Mouse (Mus musculus) hindbrain, embryonic 10.5 days (tissue): ENCODE data around the gene Rps3. TPM values are rescaled to one million over a fixed set of nuclear protein-coding genes. Genes with fewer than 3 reads are reported as not detected.

Experiments used
- DNase-seq: peaks from one replicate; pipeline ENCODE4 v3.0.0-alpha.2; 2017; ENCODE audit warnings: low spot score
- H3K27ac ChIP-seq: fragments of 300-500 bp; sonication (generic); 2 replicates; pipeline ENCODE4 v1.5.1; 2016; ENCODE audit warnings: mild to moderate bottlenecking, moderate library complexity
- H3K27me3 ChIP-seq: fragments of 300-500 bp; sonication (generic); 2 replicates; pipeline ENCODE4 v1.6.1; 2016; ENCODE audit warnings: mild to moderate bottlenecking; ENCODE audit not compliant: poor library complexity, insufficient read depth, severe bottlenecking
- H3K36me3 ChIP-seq: fragments of 300-500 bp; sonication (generic); 2 replicates; pipeline ENCODE4 v1.6.1; 2016; ENCODE audit warnings: mild to moderate bottlenecking, moderate library complexity
- H3K4me1 ChIP-seq: fragments of 300-500 bp; sonication (generic); replicated peaks from 2 replicates; pipeline ENCODE4 v1.6.1; 2016; ENCODE audit warnings: mild to moderate bottlenecking
- H3K4me3 ChIP-seq: fragments of 300-500 bp; sonication (generic); 2 replicates; pipeline ENCODE4 v1.5.1; 2016; ENCODE audit warnings: mild to moderate bottlenecking, moderate library complexity
- H3K9me3 ChIP-seq: fragments of 300-500 bp; sonication (generic); 2 replicates; pipeline ENCODE4 v1.6.1; 2016; ENCODE audit warnings: mild to moderate bottlenecking, moderate library complexity
- WGBS: fragments of 180-500 bp; shearing (Covaris S2); methylation state at CpG from one replicate; pipeline ENCODE4 v1.1.7; 2016; 5-methylcytosine and 5-hydroxymethylcytosine counted together
- polyA plus RNA-seq: library from polyadenylated mRNA; unstranded; fragments of >200 nt; fragmentation: Nextera tagmentation; extraction: Ambion mirVana; gene quantifications from 2 replicates; pipeline ENCODE4 v1.2.1, GENCODE M21; 2016

Gene Rps3
- polyA plus RNA-seq, 1 experiment from 2014 or later: 680 TPM

DNA sequence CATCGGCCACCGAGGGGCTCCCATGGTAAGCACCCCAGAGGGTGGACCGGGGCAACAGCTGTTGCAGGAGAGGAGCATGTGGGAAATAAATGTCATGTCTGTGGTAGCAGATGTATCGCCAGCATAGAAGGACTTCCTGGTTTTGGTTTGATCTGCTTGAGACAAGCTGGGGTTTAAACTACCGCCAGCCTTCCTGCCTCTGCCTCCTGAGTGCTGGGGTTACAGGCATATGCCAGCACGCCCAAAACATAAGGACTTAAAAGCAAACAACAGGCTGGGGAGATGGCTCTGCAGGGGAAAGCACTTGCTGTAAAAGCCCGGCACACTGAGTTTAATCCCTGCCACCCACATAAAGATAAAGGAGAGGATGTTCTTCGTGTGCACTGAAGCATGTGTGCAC lies 34.5 kb downstream of the Rps3 start:
- peaks cover 16% of the 10 kb centered on the region for H3K36me3 ChIP-seq
- no peak overlapping the region for H3K4me3 ChIP-seq
- peaks cover 75% of the 10 kb centered on the region for H3K4me1 ChIP-seq
- WGBS: 68% methylated on average over 8 of the region's 8 CpGs
- peak overlapping the region; percentile 79 for H3K27ac ChIP-seq
- DNase-seq: no peak
- peaks cover 2% of the 10 kb centered on the region; the same call in 1 of the 2 replicates for H3K27me3 ChIP-seq
- no peaks in the 10 kb centered on the region for H3K9me3 ChIP-seq

DNA sequence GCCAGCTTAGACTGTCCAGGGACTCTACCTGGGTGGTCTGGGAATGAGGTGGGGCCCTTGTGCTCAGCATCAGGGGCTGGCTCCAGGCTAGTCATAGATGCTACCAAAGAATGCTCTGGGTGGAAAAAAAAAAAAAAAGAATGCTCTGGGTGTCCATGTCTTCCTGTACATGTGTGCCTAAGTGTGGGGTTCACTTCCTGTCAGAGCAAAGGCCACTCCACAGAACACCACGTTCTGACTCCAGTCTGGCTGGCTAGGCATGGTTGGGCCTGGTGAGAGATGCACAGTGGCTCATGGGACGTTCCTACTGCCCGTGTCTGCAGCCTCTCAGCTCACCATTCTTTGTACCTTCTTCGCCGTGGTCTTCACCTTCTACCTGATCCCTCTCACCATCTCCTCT lies 34.9 kb downstream of the Rps3 start:
- 76% methylated on average over 5 of the region's 5 CpGs for WGBS
- peaks cover 2% of the 10 kb centered on the region; the same call in 1 of the 2 replicates for H3K27me3 ChIP-seq
- peak overlapping the region; percentile 79 for H3K27ac ChIP-seq
- peaks cover 14% of the 10 kb centered on the region for H3K36me3 ChIP-seq
- no peak overlapping the region for H3K4me3 ChIP-seq
- DNase-seq: no peak
- H3K9me3 ChIP-seq: no peaks in the 10 kb centered on the region
- peaks cover 77% of the 10 kb centered on the region for H3K4me1 ChIP-seq

GRCm38 (mm10) chr7:99447323-99447722 lies 36.2 kb downstream of the Rps3 start:
- H3K9me3 ChIP-seq: no peaks in the 10 kb centered on the region
- 43% methylated on average over 5 of the region's 5 CpGs for WGBS
- peaks cover 80% of the 10 kb centered on the region for H3K4me1 ChIP-seq
- peaks cover 13% of the 10 kb centered on the region for H3K36me3 ChIP-seq
- no peak overlapping the region for H3K4me3 ChIP-seq
- H3K27ac ChIP-seq: peak overlapping the region; percentile 69
- DNase-seq: no peak
- peaks cover 2% of the 10 kb centered on the region; the same call in 1 of the 2 replicates for H3K27me3 ChIP-seq

- peaks cover 27% of the 10 kb centered on the region for H3K36me3 ChIP-seq
- H3K4me3 ChIP-seq: no peak overlapping the region
- H3K27me3 ChIP-seq: peaks cover 2% of the 10 kb centered on the region; the same call in 1 of the 2 replicates
- peaks cover 90% of the 10 kb centered on the region for H3K4me1 ChIP-seq
- no peaks in the 10 kb centered on the region for H3K9me3 ChIP-seq
- 71% methylated on average over 2 of the region's 2 CpGs for WGBS
- H3K27ac ChIP-seq: peak overlapping the region; percentile 77
- no peak for DNase-seq
Observed at GRCm38 (mm10) chr7:99445833-99446232, 37.7 kb downstream of the Rps3 start.

DNA sequence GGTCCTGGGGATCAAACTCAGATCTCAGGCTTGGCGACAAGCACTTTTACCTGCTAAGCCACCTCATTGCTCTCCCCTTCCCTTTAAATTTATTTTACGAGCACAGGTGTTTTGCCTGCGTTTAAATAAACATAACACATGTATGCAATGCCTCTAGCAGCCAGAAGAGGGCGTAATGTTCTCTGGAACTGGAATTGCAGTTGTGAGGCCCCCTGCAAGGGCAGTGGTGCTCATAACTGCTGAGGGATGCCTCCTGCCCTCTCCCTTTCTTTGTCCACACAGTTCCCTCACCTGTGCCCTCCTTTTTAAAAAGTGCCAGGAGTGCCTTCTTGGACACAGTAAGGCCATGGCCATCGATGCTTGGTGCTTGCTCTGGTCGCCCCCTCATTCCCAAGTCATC lies 39.5 kb downstream of the Rps3 start:
- Histone ChIP-seq H3K4me3 (no peak overlapping the region), H3K27me3 (peaks cover 2% of the 10 kb centered on the region; the same call in 1 of the 2 replicates), H3K27ac (peak overlapping the region; percentile 53; the same call in 1 of the 2 replicates), H3K4me1 (peaks cover 79% of the 10 kb centered on the region), H3K9me3 (no peaks in the 10 kb centered on the region), H3K36me3 (peaks cover 31% of the 10 kb centered on the region)
- no peak for DNase-seq
- WGBS: 75% methylated on average over 6 of the region's 6 CpGs

GRCm38 (mm10) chr7:99443164-99443563 lies 40.4 kb downstream of the Rps3 start:
- H3K27ac ChIP-seq: peak overlapping the region; percentile 76

GRCm38 (mm10) chr7:99441534-99442072 lies 41.9 kb downstream of the Rps3 start:
- Histone ChIP-seq H3K27ac (peak overlapping the region; percentile 76), H3K27me3 (peaks cover 2% of the 10 kb centered on the region; the same call in 1 of the 2 replicates), H3K36me3 (peaks cover 44% of the 10 kb centered on the region), H3K4me1 (peaks cover 81% of the 10 kb centered on the region), H3K9me3 (no peaks in the 10 kb centered on the region), H3K4me3 (no peak overlapping the region)
- no peak for DNase-seq
- WGBS: 23% methylated on average over 6 of the region's 6 CpGs

More at GRCm38 (mm10) chr7:99443164-99443563, 40.4 kb downstream of the Rps3 start:
- Histone ChIP-seq H3K4me1 (peaks cover 78% of the 10 kb centered on the region), H3K27me3 (peaks cover 2% of the 10 kb centered on the region; the same call in 1 of the 2 replicates), H3K9me3 (no peaks in the 10 kb centered on the region), H3K36me3 (peaks cover 39% of the 10 kb centered on the region), H3K4me3 (no peak overlapping the region)
- DNase-seq: no peak
- 61% methylated on average over 5 of the region's 5 CpGs for WGBS

GRCm38 (mm10) chr7:99438881-99439280 lies 44.7 kb downstream of the Rps3 start:
- H3K4me3 ChIP-seq: no peak overlapping the region
- peaks cover 39% of the 10 kb centered on the region for H3K36me3 ChIP-seq
- 60% methylated on average over 10 of the region's 10 CpGs for WGBS
- no peak for DNase-seq
- H3K27me3 ChIP-seq: no peaks in the 10 kb centered on the region
- H3K4me1 ChIP-seq: peaks cover 86% of the 10 kb centered on the region
- peak overlapping the region; percentile 72 for H3K27ac ChIP-seq
- no peaks in the 10 kb centered on the region for H3K9me3 ChIP-seq

DNA sequence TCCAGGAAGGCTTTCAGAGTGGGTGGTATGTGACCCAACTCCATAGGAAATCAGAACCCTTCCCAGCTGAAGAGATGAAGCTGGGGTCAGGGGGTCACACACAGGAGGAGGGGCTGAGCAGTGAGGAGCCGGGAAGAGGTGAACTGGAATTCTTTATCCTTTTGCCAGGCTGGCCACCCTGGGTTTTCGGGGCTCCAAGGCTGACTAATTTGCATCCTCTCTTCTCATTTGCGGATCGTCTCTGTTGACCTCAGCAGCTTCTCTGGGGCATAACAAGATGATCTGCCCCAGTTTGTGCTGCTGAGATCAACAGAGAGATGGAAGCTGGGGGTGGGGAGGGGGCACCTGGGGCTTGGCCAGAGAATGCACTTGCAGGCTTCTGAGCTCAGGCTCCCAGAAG lies 47.0 kb downstream of the Rps3 start:
- H3K36me3 ChIP-seq: peaks cover 29% of the 10 kb centered on the region
- peak overlapping the region; percentile 79 for H3K27ac ChIP-seq
- H3K9me3 ChIP-seq: no peaks in the 10 kb centered on the region
- no peak overlapping the region for H3K4me3 ChIP-seq
- DNase-seq: peak; percentile 42
- under 1% methylated on average over 4 of the region's 4 CpGs for WGBS
- H3K27me3 ChIP-seq: no peaks in the 10 kb centered on the region
- peaks cover 87% of the 10 kb centered on the region for H3K4me1 ChIP-seq

GRCm38 (mm10) chr7:99434672-99435250 lies 48.8 kb downstream of the Rps3 start:
- Histone ChIP-seq H3K36me3 (peaks cover 23% of the 10 kb centered on the region), H3K4me1 (peaks cover 78% of the 10 kb centered on the region), H3K9me3 (no peaks in the 10 kb centered on the region), H3K27me3 (no peaks in the 10 kb centered on the region), H3K27ac (peak overlapping the region; percentile 71), H3K4me3 (no peak overlapping the region)
- 48% methylated on average over 12 of the region's 12 CpGs for WGBS
- DNase-seq: no peak

- Histone ChIP-seq H3K4me1 (peaks cover 67% of the 10 kb centered on the region), H3K4me3 (no peak overlapping the region), H3K27ac (peak overlapping the region; percentile 51; the same call in 1 of the 2 replicates), H3K27me3 (no peaks in the 10 kb centered on the region), H3K9me3 (no peaks in the 10 kb centered on the region), H3K36me3 (peaks cover 17% of the 10 kb centered on the region)
- WGBS: 91% methylated on average over 6 of the region's 6 CpGs
- no peak for DNase-seq
Observed at GRCm38 (mm10) chr7:99432863-99433262, 50.7 kb downstream of the Rps3 start.

DNA sequence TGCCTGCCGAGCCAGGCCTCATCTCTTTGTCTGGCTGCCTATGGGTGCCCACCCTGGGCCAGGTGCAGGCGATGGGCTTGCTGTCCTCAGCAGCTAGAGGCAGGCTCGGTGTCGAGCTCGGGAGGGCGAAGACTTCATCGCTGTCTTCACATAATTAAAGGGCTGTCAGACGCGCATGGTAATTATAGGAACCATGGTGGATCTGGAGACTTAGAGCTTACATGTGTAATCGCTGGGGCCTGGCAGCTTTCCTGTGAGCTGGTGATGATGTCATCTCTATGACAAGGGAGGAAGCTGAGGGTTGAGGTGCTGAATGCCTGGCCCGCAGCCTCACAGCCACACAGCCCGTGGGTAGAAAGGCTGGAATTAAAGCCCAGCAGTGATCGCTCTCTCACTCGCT lies 51.3 kb downstream of the Rps3 start:
- WGBS: 68% methylated on average over 14 of the region's 14 CpGs
- Histone ChIP-seq H3K9me3 (no peaks in the 10 kb centered on the region), H3K4me3 (no peak overlapping the region), H3K27ac (peak overlapping the region; percentile 51), H3K4me1 (peaks cover 65% of the 10 kb centered on the region), H3K27me3 (no peaks in the 10 kb centered on the region), H3K36me3 (peaks cover 22% of the 10 kb centered on the region)
- no peak for DNase-seq

DNA sequence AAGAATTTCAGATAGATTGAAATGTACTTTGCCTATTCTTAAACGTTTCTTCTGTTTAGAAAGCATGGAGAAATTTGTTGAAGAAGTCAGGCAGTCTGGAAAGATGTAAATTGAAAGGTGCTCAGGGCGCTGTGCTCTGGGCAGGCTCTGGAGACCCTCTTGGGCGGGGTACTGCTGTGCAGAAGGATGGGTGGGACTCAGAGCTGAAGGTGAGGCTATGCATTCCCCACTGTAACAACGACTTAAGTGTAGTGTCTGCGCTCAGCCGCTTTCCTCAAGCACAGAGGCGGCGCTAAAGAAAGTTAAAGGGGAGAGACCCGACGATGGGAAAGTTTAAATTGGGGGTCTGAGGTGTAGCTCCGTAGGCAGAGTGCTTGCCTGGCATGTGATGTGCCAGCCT lies 53.3 kb downstream of the Rps3 start:
- no peak for DNase-seq
- Histone ChIP-seq H3K9me3 (no peaks in the 10 kb centered on the region), H3K4me3 (no peak overlapping the region), H3K4me1 (peaks cover 63% of the 10 kb centered on the region), H3K27me3 (no peaks in the 10 kb centered on the region), H3K27ac (no peak overlapping the region), H3K36me3 (peaks cover 42% of the 10 kb centered on the region)
- 74% methylated on average over 11 of the region's 11 CpGs for WGBS
